Mouse (Mus musculus) megakaryocyte progenitor cell, adult 5-6 weeks (primary cell): ENCODE results near the gene Olfr376. TPM values are rescaled to one million over a fixed set of nuclear protein-coding genes. Genes with fewer than 3 reads are reported as not detected.
A peak's percentile ranks its signal among the peaks of the same experiment; 100 is the strongest.

Experiments
- ATAC-seq: replicated peaks from 2 replicates; pipeline ENCODE4 v1.8.0; 2016; ENCODE audit warnings: mild to moderate bottlenecking, moderate TSS enrichment, inconsistent platforms; ENCODE audit not compliant: poor library complexity
- total RNA-seq, 2 experiments: library from RNA; stranded (forward) in 1 of 2; stranded (reverse) in 1 of 2; fragments of 157-497, 149-512 nt in 1 of 2; fragments of 200-1000 nt in 1 of 2; gene quantifications; 2 replicates each; pipeline versions ENCODE4 v1.2.3 to v1.2.4; 2015 to 2017

The Olfr376 gene
- total RNA-seq (2015) (not detected in 2 replicates), total RNA-seq (2017) (not detected in 2 replicates)

- no peak for ATAC-seq
Measured at GRCm38 (mm10) chr11:73370946-73371345, at the start of gene Olfr376. Gene Olfr376, plus strand, starts transcription at chr11:73371246.

GRCm38 (mm10) chr11:73323906-73324830 lies 46.9 kb upstream of the Olfr376 start:
- ATAC-seq, result no peak

GRCm38 (mm10) chr11:73326485-73326886 lies 44.6 kb upstream of the Olfr376 start:
- peak; percentile 74 for ATAC-seq

- ATAC-seq, result no peak
Measured at GRCm38 (mm10) chr11:73327361-73327760, 43.7 kb upstream of the Olfr376 start.

DNA sequence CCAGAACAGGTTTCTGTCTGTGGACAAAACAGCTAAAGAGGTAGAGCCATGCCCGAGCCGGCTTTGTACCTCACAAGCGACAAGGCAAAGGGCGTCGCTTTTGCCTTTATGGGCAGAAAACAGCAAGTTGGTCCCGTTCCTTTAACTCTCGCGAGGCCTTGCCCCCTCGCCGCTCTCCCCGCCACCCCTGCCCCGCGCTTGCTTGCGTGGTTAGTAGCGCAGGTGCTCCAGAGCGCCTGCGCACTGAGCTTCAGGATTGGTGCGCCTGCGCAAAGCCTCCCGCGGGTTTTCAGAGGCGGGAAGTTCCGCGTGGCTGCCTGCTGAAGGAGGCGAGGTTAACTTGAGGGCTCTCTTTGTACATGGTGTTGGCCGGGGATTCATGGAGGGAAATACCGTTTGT lies 41.6 kb upstream of the Olfr376 start, which contains the start of the genes Aspa, Gm49340 and Spata22:
Gene Aspa (minus strand): TSS at position 155 of the 400 bp plus-strand sequence.
Gene Gm49340 (plus strand): TSS at position 300 of the 400 bp plus-strand sequence.
Gene Spata22 (plus strand): TSS at position 300 of the 400 bp plus-strand sequence.
- ATAC-seq, result no peak

- no peak for ATAC-seq
Measured at GRCm38 (mm10) chr11:73333357-73333756, 37.7 kb upstream of the Olfr376 start.

DNA sequence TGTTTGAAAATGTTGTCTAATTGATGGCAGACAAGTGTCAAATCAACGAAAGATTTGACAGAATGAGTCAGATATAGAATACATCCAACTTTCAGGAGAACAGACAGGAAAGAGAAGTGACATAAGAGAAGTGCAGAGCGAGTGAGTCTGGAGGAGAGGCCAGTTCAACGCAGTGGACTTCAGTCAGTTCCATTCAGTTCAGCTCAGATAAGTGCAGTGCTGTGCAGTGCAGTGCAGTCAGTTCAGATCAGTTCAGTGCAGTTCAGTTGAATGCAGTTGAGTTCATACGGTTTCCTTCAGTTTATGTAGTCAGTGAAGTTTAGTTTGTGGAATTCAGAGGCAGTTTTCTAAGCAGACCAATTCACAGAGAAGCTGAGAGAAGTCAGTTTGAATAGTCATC lies 34.1 kb upstream of the Olfr376 start:
- no peak for ATAC-seq

DNA sequence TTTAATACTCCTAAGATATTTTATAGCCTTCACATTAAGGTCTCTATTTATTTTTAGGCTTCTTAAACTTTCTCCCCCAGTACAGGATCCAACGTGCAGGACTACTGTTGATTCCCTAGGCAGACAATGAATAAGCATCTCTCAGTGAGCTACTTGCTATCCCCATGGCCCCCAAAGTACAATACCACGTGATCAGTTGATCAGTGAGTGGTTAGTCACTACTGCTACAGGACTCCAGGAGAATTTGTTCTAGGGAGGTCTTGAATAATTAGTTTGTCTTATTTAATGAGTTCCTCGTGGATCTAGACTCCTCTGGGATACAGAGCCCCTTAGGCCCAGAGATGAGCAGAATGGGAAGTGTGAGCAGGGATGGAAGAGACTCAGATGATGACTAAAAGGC lies 20.6 kb upstream of the Olfr376 start, which contains the start of gene Olfr20:
Gene Olfr20 (plus strand): TSS at position 301 of the 400 bp plus-strand sequence.
- no peak for ATAC-seq

DNA sequence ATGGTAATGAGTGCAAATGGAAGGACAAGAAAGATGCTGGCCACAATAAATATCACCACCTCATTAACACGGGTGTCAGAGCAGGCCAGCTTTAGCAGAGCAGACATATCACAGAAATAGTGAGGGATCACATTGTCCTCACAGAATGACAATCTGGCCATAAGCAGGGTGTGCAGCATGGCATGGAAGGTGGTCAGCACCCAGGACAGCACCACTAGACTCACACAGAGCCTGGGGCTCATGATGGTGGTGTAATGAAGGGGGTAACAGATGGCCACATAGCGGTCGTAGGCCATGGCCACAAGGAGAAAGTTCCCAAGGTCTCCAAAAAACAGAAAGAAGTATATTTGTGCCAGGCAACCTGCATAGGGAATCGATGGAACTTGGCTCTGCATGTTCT lies 24.3 kb downstream of the Olfr376 start:
- ATAC-seq, result no peak

- ATAC-seq, result no peak
Measured at GRCm38 (mm10) chr11:73399514-73399913, 28.5 kb downstream of the Olfr376 start, which contains the start of gene Olfr1. Gene Olfr1, minus strand, starts transcription at chr11:73399614.

Other genes starting within 250 kb of the Olfr376 start
- gene Haspin, start 233.0 kb upstream of the Olfr376 start, total RNA-seq (2015), result 17.2 and 19.0 TPM in 2 replicates
- gene Haspin, start 233.0 kb upstream of the Olfr376 start, total RNA-seq (2017), result 17.7 and 24.1 TPM in 2 replicates
- not detected in 2 replicates for gene P2rx5, start 210.8 kb upstream of the Olfr376 start, total RNA-seq (2015)
- gene P2rx5, start 210.8 kb upstream of the Olfr376 start, total RNA-seq (2017), result not detected in 2 replicates
- 78.9 and 81.7 TPM in 2 replicates for gene Emc6, start 194.2 kb upstream of the Olfr376 start, total RNA-seq (2015)
- gene Emc6, start 194.2 kb upstream of the Olfr376 start, total RNA-seq (2017), result 54.2 and 60.2 TPM in 2 replicates
- gene Tax1bp3, start 194.2 kb upstream of the Olfr376 start, total RNA-seq (2015), result 6.7 and 10.0 TPM in 2 replicates
- 4.9 and 7.2 TPM in 2 replicates for gene Tax1bp3, start 194.2 kb upstream of the Olfr376 start, total RNA-seq (2017)
- 14.4 and 16.3 TPM in 2 replicates for gene Ctns, start 172.2 kb upstream of the Olfr376 start, total RNA-seq (2015)
- gene Ctns, start 172.2 kb upstream of the Olfr376 start, total RNA-seq (2017), result 13.5 and 15.8 TPM in 2 replicates
- gene Shpk, start 171.8 kb upstream of the Olfr376 start, total RNA-seq (2015), result 1.7 and 1.8 TPM in 2 replicates
- gene Shpk, start 171.8 kb upstream of the Olfr376 start, total RNA-seq (2017), result 2.2 and 3.4 TPM in 2 replicates
- gene Trpv1, start 137.0 kb upstream of the Olfr376 start, total RNA-seq (2015), result not detected in 2 replicates
- not detected in 2 replicates for gene Trpv1, start 137.0 kb upstream of the Olfr376 start, total RNA-seq (2017)
- not detected in 2 replicates for gene Trpv3, start 103.9 kb upstream of the Olfr376 start, total RNA-seq (2015)
- gene Trpv3, start 103.9 kb upstream of the Olfr376 start, total RNA-seq (2017), result not detected in 2 replicates
- not detected in 2 replicates for gene Aspa, start 41.6 kb upstream of the Olfr376 start, total RNA-seq (2015)
- 1.9 TPM in 1 of 2 replicates, not detected in the other for gene Aspa, start 41.6 kb upstream of the Olfr376 start, total RNA-seq (2017)
- gene Gm49340, start 41.5 kb upstream of the Olfr376 start, total RNA-seq (2015), result not detected in 2 replicates
- not detected in 2 replicates for gene Gm49340, start 41.5 kb upstream of the Olfr376 start, total RNA-seq (2017)
- not detected in 2 replicates for gene Spata22, start 41.5 kb upstream of the Olfr376 start, total RNA-seq (2015)
- not detected in 2 replicates for gene Spata22, start 41.5 kb upstream of the Olfr376 start, total RNA-seq (2017)
- not detected in 2 replicates for gene Olfr20, start 20.5 kb upstream of the Olfr376 start, total RNA-seq (2015)
- gene Olfr20, start 20.5 kb upstream of the Olfr376 start, total RNA-seq (2017), result not detected in 2 replicates
- not detected in 2 replicates for gene Olfr1, start 28.4 kb downstream of the Olfr376 start, total RNA-seq (2015)
- not detected in 2 replicates for gene Olfr1, start 28.4 kb downstream of the Olfr376 start, total RNA-seq (2017)
- not detected in 2 replicates for gene Olfr378, start 57.2 kb downstream of the Olfr376 start, total RNA-seq (2015)
- not detected in 2 replicates for gene Olfr378, start 57.2 kb downstream of the Olfr376 start, total RNA-seq (2017)
- gene Olfr380, start 86.3 kb downstream of the Olfr376 start, total RNA-seq (2015), result not detected in 2 replicates
- not detected in 2 replicates for gene Olfr380, start 86.3 kb downstream of the Olfr376 start, total RNA-seq (2017)
- not detected in 2 replicates for gene Olfr381, start 120.4 kb downstream of the Olfr376 start, total RNA-seq (2015)
- not detected in 2 replicates for gene Olfr381, start 120.4 kb downstream of the Olfr376 start, total RNA-seq (2017)
- not detected in 2 replicates for gene Olfr382, start 146.0 kb downstream of the Olfr376 start, total RNA-seq (2015)
- gene Olfr382, start 146.0 kb downstream of the Olfr376 start, total RNA-seq (2017), result not detected in 2 replicates
- gene Olfr385, start 221.8 kb downstream of the Olfr376 start, total RNA-seq (2015), result not detected in 2 replicates
- gene Olfr385, start 221.8 kb downstream of the Olfr376 start, total RNA-seq (2017), result not detected in 2 replicates
- not detected in 2 replicates for gene Olfr384, start 227.3 kb downstream of the Olfr376 start, total RNA-seq (2015)
- gene Olfr384, start 227.3 kb downstream of the Olfr376 start, total RNA-seq (2017), result not detected in 2 replicates